Mouse (Mus musculus): ENCODE measurements around the gene Cnih1. TPM values are rescaled to one million over a fixed set of nuclear protein-coding genes. Genes with fewer than 3 reads are reported as not detected.
"Not testable (repeated sequence)": the region's sequence is repeated elsewhere in the genome, so short reads cannot be mapped to it uniquely, and the experiment has no call there.

The Cnih1 gene
- 64.9 and 83.0 TPM in 2 replicates for total RNA-seq (2015; ENCODE audit: low replicate concordance)
- 31.4 and 51.3 TPM in 2 replicates for total RNA-seq (2017; ENCODE audit: low replicate concordance)

DNA sequence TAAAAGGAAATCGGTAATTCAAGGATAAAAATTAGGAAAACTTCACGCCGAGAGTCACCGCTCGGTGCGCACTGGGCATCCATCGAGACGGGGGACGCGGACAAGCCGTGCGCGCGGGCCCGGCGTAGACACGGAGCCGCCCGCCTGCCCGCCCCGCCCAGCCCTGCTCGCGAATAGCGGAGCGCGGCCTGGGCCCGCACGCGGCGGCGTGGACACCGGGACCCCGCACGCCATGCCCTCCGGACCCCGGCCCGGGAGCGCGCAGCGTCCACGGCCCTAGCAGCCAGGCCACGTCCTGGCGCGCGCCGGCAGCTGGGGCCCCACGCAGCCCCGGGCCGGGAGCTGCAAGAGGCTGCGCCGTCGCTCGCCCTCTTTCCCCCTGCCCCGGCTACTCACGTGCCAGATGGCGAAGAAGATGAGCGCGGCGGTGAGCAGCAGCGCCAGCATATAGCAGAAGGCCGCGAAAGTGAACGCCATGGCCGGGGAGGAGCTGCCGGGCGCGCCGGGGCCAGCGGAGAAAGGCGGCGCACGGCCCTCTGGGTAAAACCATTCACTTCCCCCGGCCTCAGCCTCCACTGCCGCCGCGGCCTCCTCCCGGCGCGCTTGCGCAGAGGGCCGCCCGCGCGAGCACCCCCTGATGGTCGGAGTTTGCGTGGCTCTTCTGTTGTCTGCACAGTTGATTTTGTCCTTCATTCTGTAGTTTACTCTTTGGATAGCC lies at the start of gene Cnih1:
TSS of gene Cnih1 (minus strand) at position 625 of the 718 bp plus-strand sequence.
- peak; percentile 97 for ATAC-seq (replicated peaks; ENCODE audit: low FRiP score, poor library complexity, severe bottlenecking)

DNA sequence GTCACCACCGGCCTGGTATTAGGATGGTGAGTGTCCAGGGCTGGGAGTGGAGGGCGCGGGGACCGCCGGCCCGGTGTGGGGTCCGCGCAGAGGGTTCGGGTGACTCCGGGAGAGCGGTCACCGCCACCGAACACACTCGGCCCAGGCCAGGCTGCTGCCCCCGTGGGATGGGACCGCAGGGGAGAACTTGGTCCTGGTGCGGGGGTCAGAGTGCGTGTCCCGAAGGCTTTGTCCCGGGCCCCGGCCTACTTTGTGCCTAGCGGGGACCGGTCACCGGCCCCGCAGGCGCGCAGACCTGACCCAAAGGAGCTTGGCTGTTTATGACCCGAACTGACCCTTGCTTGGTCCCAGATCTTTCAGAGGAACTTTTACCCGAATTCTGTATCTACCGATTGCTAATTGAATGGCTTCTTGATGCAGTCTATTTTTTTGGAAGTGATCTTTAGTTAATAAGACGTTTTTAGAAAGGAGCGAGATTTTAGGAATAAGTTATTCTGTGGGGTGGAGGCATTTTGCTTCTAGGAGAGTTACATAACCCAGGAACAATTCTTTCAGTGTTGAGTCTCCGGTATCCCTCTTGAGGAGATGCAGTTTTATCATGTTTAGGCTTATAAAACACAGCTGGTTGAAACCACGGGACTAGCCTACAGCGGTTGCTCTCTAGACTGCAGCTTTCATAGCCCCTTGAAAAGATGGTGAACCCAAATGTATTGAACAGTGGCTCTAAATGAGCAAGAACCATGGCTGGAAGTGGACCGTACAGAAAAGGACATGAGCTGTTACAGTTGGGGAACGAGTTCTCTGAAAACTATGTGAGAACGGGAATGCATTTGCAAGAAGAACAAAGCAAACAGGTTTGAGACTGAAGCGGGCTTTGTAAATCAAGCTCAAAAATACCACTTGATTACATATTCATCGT lies 44.4 kb upstream of the Cnih1 start:
- peak; percentile 35 for ATAC-seq (replicated peaks; ENCODE audit: low FRiP score, poor library complexity, severe bottlenecking)

DNA sequence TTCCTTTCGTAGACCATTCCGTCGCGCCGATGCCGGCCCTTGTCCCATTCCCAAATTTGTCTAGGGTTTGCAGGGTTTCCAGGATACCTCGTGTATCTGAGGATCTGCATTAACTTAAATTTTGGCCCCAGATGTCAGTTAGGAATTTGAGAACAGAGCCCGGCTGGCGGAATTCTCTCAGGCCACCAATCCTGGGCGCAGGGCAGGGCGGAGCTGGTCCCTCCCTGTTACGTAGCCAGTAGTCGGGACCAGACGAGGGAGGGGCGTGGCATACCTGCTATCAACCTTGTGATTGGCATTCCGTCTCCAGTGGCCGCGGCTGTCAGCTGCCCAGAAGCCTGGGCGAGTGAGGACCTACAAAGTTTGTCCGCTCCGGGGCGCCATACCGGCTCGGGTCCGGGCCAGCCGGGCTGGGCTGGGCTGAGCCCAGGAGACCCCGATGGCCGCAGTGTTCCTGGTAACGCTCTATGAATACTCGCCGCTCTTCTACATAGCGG lies 43.7 kb upstream of the Cnih1 start, which contains the start of gene Cgrrf1:
TSS of gene Cgrrf1 (plus strand) at position 289 of the 497 bp plus-strand sequence.
- ATAC-seq (replicated peaks; ENCODE audit: low FRiP score, poor library complexity, severe bottlenecking): peak; percentile 93

DNA sequence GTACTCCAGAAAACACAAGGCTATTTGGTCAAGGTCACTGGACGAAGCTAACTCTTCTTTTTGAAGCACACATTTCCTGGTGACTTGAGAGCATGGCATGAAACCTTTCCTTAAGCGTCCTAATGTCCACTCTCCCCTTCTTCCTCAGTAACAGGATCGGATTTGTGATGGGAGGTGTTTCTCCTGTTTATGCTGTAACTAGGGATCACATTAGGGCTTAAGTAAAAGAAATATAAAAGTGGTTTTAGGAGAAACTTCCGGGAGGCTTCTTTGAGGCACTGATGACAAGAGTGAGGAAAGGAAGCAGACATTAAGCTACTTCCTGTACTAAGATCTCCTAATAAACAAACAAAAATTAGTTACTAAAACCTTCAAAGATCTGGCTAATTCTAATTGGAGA lies 43.1 kb upstream of the Cnih1 start:
- ATAC-seq (replicated peaks; ENCODE audit: low FRiP score, poor library complexity, severe bottlenecking): peak; percentile 4; the same call in 1 of the 2 replicates

DNA sequence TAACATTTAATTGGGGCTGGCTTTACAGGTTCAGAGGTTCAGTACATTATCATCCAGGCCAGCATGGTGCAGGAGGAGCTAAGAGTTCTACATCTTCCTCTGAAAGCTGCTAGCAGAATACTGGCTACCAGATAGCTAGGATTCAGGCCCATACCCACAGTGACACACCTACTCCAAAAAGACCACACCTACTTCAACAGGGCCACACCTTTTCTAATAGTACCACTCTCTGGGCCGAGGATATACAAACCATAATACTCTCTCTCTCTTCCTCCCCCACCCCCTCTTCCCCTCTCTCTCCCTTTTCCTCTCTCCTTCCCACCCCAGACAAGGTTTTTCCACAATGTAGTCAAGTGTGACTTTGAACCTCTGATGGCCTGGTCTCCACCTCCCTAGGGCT lies 39.2 kb upstream of the Cnih1 start:
- peak; percentile 51 for ATAC-seq (replicated peaks; ENCODE audit: low FRiP score, poor library complexity, severe bottlenecking)

DNA sequence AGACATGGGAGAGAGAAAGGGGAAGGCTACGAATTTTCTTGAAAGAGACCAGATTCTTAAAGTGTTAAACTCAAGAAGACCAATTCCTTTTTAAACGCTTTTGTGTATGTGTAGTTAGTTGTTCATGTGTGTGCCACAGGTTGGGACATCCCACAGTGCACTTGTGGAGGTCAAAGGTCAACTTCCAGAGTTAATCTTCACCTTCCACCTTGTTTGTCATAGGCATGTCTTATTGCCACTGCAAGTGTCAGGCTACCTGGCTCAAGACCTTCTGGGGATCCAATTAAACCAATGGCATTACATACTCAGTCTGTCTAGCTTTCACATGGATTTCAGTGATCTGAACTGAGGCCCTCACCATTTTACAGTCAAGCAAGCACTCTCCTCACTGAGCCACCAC lies 35.8 kb upstream of the Cnih1 start:
- ATAC-seq (replicated peaks; ENCODE audit: low FRiP score, poor library complexity, severe bottlenecking): no peak

DNA sequence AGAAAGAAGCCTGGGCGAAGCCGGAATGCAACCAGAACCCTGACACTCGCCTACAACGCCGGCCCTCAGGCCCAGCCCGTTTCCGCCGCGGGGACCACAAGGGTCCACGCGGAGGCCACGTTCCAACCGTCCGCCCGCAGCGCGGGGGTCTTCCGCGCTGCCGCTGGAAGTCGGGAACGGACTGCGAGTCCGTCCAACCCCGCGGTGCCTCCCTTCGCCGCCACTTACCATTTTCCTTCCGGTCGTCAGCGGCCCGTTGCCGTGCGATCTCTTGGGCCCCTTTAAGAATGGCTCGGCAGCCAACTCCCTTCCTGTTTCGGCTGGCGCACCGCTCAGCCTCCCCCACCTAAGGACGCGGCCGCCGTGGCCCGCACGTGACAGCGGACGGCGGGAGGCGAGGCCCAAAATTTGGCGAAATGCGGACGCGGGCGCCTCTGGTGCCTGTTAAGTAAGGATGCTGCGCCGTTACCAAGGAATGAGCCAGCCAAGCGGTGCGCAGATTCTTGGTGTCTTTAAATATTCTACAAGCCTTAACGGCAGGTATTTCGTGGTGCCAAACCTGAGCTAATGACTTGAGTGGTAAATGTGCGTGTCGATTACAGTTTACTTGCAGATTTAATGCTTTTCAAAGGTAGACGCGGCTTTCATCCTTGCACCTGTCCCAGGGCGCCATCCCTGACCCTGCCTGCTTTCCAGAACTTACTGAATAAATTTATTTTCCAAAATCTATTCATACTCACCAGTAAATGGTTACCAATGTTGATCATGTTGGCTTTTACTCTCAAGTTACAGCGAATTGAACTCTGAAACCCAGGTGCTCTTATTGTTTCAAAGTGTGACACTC lies 33.9 kb upstream of the Cnih1 start, which contains the start of gene Gmfb:
TSS of gene Gmfb (minus strand) at position 370 of the 844 bp plus-strand sequence.
- peak; percentile 97 for ATAC-seq (replicated peaks; ENCODE audit: low FRiP score, poor library complexity, severe bottlenecking)

DNA sequence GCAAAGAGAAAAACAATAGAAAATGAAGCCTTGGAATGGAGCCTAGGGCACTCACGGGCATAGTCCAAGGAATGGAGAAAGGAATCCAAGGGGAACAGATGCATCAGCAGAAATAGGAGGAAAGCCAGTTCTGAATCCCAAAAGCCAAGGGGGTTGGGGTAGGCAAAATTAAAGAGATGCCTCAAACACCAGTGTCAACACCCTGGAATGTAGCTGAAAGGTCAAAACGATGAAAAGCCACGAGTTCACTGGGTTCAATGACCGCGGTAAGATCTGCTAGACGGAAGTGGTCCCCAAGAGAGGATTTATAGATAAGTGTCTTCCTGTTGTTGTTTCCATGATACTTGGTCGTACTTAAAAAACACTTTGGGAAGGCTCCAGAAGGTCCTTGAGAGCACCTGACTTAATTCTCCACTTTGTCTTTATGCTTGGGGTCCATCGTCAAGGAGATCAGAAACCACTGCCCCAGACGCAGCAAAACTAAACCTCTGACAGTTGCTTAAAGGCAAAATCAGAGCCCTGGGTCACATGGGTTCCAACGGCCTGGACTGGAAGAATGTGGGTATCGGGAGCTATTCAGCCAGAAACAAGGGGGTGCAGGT lies 33.2 kb upstream of the Cnih1 start:
- ATAC-seq (replicated peaks; ENCODE audit: low FRiP score, poor library complexity, severe bottlenecking): no peak; the same call in 1 of the 2 replicates

DNA sequence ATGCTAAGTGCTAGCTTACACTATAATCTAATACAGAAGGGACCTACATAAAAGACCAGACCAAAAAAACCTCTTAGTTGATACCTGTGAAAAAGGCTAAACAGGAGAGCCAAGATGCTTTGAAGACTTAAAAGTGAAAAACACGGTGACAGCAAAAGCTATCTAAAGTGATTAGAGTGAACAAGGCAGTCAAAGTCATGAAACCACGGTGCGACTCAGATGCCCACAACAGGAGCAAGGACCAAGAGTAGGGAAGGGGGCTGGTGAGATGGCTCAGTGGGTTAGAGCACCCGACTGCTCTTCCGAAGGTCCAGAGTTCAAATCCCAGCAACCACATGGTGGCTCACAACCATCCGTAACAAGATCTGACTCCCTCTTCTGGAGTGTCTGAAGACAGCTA lies 31.8 kb upstream of the Cnih1 start:
- not testable (repeated sequence) for ATAC-seq (replicated peaks; ENCODE audit: low FRiP score, poor library complexity, severe bottlenecking)

DNA sequence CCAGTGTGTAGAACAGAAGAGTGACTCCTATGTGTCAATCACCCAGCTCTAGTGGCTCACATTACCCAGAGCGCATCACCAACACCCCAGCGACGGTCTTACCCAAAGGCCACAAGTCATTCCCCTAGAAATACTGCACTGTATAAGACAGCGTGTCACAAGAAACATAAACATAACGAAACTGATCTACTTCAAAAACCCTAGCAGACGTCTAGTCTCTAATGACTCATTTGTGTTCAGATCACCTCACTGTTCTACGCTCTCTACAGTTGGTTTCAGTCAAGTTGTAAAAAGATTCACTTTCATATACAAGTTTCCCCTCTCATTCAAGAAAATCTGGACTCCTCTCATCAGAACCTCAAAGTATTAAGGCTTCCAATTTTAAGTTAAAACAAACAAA lies 30.5 kb upstream of the Cnih1 start:
- ATAC-seq (replicated peaks; ENCODE audit: low FRiP score, poor library complexity, severe bottlenecking): no peak

DNA sequence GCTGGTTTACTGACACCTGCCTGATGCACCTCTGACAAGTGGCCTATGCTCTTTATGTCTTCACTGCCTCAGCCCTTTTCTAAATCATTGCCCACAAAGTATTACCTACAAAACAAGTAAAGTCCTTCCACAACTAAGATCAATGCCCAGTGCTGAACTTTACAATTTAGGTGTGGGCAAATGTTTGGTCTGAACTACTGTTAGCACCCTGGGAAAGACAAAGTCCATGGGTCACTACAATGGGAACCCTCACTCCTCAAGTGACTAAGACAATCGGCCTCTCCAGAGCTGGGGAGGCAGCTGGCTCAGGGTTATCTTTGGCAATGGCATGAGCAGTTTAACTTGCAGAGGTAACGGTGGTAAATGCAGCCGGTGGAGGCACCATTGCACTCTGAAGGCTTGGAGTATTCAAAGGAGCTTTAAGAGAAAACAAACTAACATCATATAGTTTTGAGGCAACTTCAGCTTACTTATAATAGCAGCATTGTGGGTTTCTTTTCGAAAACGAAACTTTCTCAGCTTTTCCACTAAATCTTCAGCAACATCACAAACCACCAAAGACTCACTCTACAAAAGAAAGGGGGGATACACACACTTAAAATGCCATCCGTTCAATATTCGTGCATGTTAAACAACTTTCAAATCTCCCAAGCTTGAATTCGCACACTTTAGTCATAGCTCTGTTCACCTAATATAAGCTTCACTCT lies 28.9 kb upstream of the Cnih1 start:
- no peak for ATAC-seq (replicated peaks; ENCODE audit: low FRiP score, poor library complexity, severe bottlenecking)

DNA sequence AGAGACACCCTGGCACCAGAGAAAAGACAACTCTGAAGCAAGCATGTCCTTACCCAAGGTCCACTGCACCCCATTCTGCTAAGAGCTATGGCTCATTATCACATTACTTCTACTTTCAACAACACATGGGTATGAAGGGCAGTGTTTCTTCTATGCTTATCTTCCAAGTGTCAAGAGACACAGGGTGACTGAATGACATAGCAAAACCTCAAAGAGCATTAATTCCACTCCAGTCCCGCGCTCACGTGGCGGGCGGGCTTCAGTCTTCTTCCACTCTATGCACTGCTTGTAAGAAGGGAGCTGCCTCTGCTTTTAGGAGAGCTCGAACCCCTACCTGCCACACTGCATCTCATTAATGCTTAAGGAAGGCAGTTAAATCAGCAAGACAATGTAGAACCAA lies 27.4 kb upstream of the Cnih1 start:
- ATAC-seq (replicated peaks; ENCODE audit: low FRiP score, poor library complexity, severe bottlenecking): peak; percentile 91

DNA sequence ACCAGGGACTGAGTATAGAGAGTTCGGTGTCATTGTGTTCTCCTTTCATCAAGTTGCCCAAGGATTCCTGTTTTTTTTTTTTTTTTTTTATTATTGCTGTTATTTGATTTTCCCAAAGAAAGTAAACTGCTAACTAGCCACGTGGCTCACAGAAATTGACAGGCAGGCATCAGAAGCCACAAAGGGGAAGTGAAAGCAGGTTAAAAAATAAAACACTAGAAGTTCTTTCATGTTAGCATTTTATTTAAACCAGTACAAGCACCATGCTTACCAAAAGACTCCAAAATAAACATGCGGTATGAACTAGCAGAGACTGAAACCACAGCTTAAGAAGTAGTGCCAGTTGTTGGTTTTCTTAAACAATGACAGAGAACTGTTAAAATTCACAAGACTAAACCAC lies 19.7 kb upstream of the Cnih1 start:
- no peak for ATAC-seq (replicated peaks; ENCODE audit: low FRiP score, poor library complexity, severe bottlenecking)

DNA sequence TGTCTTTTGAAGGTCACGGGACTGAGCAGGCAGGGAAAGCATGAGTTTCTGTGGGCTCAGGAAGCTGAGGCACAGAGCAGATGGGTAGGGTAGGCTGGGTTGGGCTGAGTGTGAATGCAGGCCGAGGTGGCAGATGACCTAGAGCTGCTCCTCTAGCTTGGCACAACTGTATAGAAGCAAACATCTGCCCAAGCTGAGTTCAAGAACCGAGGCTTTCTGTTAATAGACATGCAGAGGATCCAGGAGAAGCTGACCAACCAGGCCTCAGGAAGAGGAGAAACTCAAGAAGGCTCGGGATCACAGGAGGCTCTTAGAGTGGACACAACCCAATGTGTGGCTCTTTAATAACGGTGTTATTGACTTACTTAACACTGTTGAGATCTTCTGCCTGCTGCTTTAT lies 18.0 kb upstream of the Cnih1 start:
- no peak for ATAC-seq (replicated peaks; ENCODE audit: low FRiP score, poor library complexity, severe bottlenecking)

DNA sequence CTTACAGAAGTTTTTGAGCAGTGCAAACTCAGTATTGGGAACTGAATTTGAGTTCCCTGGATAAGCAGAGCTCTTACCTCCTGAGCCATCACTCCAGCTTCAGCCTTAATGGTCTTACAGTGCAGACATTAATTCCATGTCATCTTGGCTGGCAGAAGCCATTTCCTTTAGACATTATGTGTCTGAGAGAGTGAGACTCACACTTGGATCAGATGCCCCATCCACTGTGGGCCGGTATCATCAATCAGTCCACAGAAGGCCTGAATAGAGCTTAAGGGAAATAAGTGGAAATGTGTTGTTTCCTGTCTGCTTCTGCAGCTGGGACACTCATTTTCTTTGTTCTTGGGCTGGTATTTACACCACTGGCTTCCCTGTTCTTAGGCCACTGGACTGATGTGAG lies 15.6 kb upstream of the Cnih1 start:
- ATAC-seq (replicated peaks; ENCODE audit: low FRiP score, poor library complexity, severe bottlenecking): no peak

DNA sequence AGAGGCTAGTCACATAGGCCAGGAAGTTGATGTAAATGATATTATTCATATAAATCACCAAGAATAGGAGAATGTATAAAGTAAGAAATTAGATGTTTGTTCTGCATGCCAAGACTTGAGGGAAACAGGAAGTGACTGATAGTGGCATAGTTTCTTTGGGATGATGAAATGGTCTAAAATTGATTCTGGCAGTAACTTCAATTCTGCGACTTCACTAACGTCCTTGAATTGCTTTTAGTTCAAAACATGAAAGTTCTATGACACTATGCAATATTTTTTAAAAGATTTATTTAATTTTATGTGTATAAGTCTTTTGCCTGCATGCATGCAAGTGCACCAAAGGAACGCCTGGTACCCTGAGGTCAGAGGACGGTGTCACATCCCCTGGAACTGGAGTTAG lies 15.0 kb upstream of the Cnih1 start:
- no peak for ATAC-seq (replicated peaks; ENCODE audit: low FRiP score, poor library complexity, severe bottlenecking)

DNA sequence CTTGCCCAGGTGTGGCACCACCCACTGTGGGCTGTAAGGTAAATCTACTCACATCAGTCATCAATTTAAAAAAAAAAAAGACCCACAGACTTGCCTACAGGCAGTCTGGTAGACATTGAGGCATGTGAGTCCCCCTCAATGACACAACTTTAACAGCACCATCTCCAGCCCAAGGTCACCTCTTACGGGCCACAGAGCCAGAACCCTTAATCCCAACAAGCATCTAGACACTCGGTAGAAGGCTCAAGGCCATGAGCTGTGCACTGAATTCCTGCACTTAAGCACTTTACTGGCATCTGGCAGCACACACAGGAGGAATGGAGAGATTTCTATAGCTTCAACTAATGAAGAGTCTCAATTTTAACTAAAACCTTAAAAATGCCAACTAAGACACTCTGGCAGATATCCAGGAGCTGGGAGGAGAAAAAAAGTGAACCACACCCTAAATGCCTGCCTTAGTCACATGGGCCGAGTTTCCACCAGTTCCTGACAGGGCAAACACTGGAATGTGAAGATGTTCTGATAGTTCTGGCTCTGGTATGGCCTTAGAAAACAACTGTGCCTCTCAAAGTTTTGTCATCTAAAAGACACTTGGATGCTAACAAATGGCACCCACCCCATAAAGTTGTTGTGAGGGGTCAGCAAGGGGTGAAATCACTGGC lies 12.6 kb upstream of the Cnih1 start:
- peak; percentile 98 for ATAC-seq (replicated peaks; ENCODE audit: low FRiP score, poor library complexity, severe bottlenecking)

DNA sequence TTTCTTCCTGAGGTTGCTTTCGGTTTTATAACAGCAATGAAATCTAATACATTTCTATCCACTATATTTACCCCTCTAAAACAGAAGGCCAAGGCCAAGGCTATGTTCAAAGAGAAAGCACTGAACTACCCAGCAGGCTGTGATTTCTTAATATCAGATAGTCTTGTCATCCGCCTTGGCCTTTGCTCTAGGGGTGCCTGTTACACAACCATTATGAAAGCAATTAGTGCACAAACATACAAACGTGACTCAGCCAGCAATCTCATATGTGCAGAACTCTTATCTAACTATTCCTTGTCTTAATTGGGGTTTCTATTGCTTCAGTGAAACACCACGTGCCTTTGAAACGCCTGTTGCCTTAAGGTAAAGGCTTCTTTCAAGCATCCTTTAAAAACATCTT lies 5.9 kb upstream of the Cnih1 start:
- ATAC-seq (replicated peaks; ENCODE audit: low FRiP score, poor library complexity, severe bottlenecking): no peak

Measured in erythroid progenitor cell, adult 5-6 weeks (primary cell).